Mouse (Mus musculus) c-Kit-positive CD71-positive TER-119-negative erythroid progenitor cells, embryonic 14.5 days (primary cell): ENCODE measurements around the gene Kank2.
"Not testable (repeated sequence)": the region's sequence is repeated elsewhere in the genome, so short reads cannot be mapped to it uniquely, and the experiment has no call there.

Experiments
- DNase-seq: peaks from one replicate; pipeline ENCODE4 v3.0.0-alpha.2; 2013; ENCODE audit warnings: low read depth

Kank2 gene

GRCm38 (mm10) chr9:21784517-21785307 is 13.8 kb downstream of the Kank2 start:
- no peak for DNase-seq

- DNase-seq: no peak
Observed at GRCm38 (mm10) chr9:21781657-21782468, 16.7 kb downstream of the Kank2 start.

- DNase-seq: no peak
Observed at GRCm38 (mm10) chr9:21777726-21778125, 20.8 kb downstream of the Kank2 start.

GRCm38 (mm10) chr9:21774353-21774752 is 24.2 kb downstream of the Kank2 start:
- no peak for DNase-seq

- DNase-seq: not testable (repeated sequence)
Observed at GRCm38 (mm10) chr9:21773396-21773795, 25.1 kb downstream of the Kank2 start.

GRCm38 (mm10) chr9:21769558-21770183 is 28.9 kb downstream of the Kank2 start:
- no peak for DNase-seq

- DNase-seq: no peak
Observed at GRCm38 (mm10) chr9:21768511-21769411, 29.8 kb downstream of the Kank2 start.

- no peak for DNase-seq
Observed at GRCm38 (mm10) chr9:21767896-21768295, 30.6 kb downstream of the Kank2 start.

GRCm38 (mm10) chr9:21764084-21764999 is 34.2 kb downstream of the Kank2 start:
- no peak for DNase-seq

GRCm38 (mm10) chr9:21762135-21762534 is 36.4 kb downstream of the Kank2 start:
- DNase-seq: no peak

- peak; percentile 98 for DNase-seq
Observed at GRCm38 (mm10) chr9:21760155-21761088, 38.1 kb downstream of the Kank2 start, which contains the start of gene Spc24. TSS of gene Spc24 (minus strand) at chr9:21760303.

GRCm38 (mm10) chr9:21759718-21760117 is 38.8 kb downstream of the Kank2 start:
- DNase-seq: no peak

GRCm38 (mm10) chr9:21758576-21759529 is 39.7 kb downstream of the Kank2 start:
- DNase-seq: no peak

GRCm38 (mm10) chr9:21754516-21755321 is 43.8 kb downstream of the Kank2 start:
- DNase-seq: no peak

- no peak for DNase-seq
Observed at GRCm38 (mm10) chr9:21754003-21754402, 44.5 kb downstream of the Kank2 start.

- no peak for DNase-seq
Observed at GRCm38 (mm10) chr9:21752252-21752792, 46.2 kb downstream of the Kank2 start.

GRCm38 (mm10) chr9:21751347-21751746 is 47.2 kb downstream of the Kank2 start:
- DNase-seq: no peak
